Mouse (Mus musculus) CH12.LX (cell line): ENCODE data around the gene 1700088E04Rik. TPM values are rescaled to one million over a fixed set of nuclear protein-coding genes. Genes with fewer than 3 reads are reported as not detected.

Experiments
- DNase-seq: peaks from one replicate; pipeline ENCODE4 v3.0.0-alpha.2; 2013; ENCODE audit errors: extremely low read depth
- H3K27ac ChIP-seq: 2 replicates; pipeline ENCODE4 v1.5.1; 2012; ENCODE audit warnings: low read depth, mild to moderate bottlenecking, control low read depth, moderate library complexity; ENCODE audit not compliant: insufficient read depth
- H3K27me3 ChIP-seq: replicated peaks from 2 replicates; pipeline ENCODE3; 2012; ENCODE audit warnings: inconsistent platforms
- H3K36me3 ChIP-seq, 2 experiments: replicated peaks in 1 of 2; 2 replicates each; pipeline versions ENCODE3 to v1.6.1; 2012; ENCODE audit warnings: inconsistent platforms in 1 of 2, low read length in 1 of 2, mild to moderate bottlenecking in 1 of 2, mixed read lengths in 1 of 2, moderate library complexity in 1 of 2; ENCODE audit not compliant: control insufficient read depth in 1 of 2, insufficient read depth in 1 of 2
- H3K4me1 ChIP-seq, 2 experiments: 2 replicates each; pipeline ENCODE4 v1.6.1; 2012; ENCODE audit warnings: inconsistent platforms in 1 of 2, moderate library complexity in 1 of 2; ENCODE audit not compliant: insufficient read depth in 2 of 2, control insufficient read depth in 1 of 2
- H3K4me2 ChIP-seq: 2 replicates; pipeline ENCODE4 v1.6.1; 2012; ENCODE audit warnings: low read depth, mild to moderate bottlenecking, control low read depth; ENCODE audit not compliant: poor library complexity, insufficient read depth, severe bottlenecking
- H3K4me3 ChIP-seq, 3 experiments: fragments of 150-350 bp in 1 of 3; sonication (generic) in 1 of 3; replicated peaks in 1 of 3; 2 replicates each; pipeline versions ENCODE3 to v1.5.1; 2011 to 2012; ENCODE audit warnings: low read depth in 2 of 3, low read length in 2 of 3, mild to moderate bottlenecking in 2 of 3, moderate library complexity in 2 of 3, control low read depth in 1 of 3, improper control_type of control experiment in 1 of 3, inconsistent platforms in 1 of 3, mixed read lengths in 1 of 3; ENCODE audit not compliant: poor library complexity in 1 of 3
- H3K79me2 ChIP-seq: replicated peaks from 2 replicates; pipeline ENCODE4 v1.6.1; 2012; ENCODE audit warnings: mild to moderate bottlenecking, moderate library complexity; ENCODE audit not compliant: control insufficient read depth, poor library complexity, insufficient read depth, severe bottlenecking; ENCODE audit errors: extremely low read depth
- H3K9ac ChIP-seq: 2 replicates; pipeline ENCODE4 v1.6.1; 2012; ENCODE audit warnings: low read depth, mild to moderate bottlenecking, control low read depth, moderate library complexity; ENCODE audit not compliant: insufficient read depth
- H3K9me3 ChIP-seq: replicated peaks from 2 replicates; pipeline ENCODE3; 2012; ENCODE audit warnings: low read length, inconsistent platforms, mixed read lengths
- CHD2 ChIP-seq: IDR thresholded peaks from 2 replicates; pipeline ENCODE4 v1.6.1; 2011; ENCODE audit warnings: low read length, improper control_type of control experiment
- CTCF ChIP-seq, 2 experiments: IDR thresholded peaks in 1 of 2; conservative IDR thresholded peaks in 1 of 2; 2 replicates each; pipeline ENCODE4 v1.5.1; 2011 to 2012; ENCODE audit warnings: low read depth in 2 of 2, low read length in 2 of 2, improper control_type of control experiment in 1 of 2, inconsistent platforms in 1 of 2, mild to moderate bottlenecking in 1 of 2, moderate library complexity in 1 of 2
- ELF1 ChIP-seq: IDR thresholded peaks from 2 replicates; pipeline ENCODE4 v1.6.1; 2014; ENCODE audit warnings: low read depth, mild to moderate bottlenecking, inconsistent platforms, low read length, improper control_type of control experiment
- ETS1 ChIP-seq: conservative IDR thresholded peaks from 2 replicates; pipeline ENCODE4 v1.6.1; 2012; ENCODE audit warnings: low read depth, mild to moderate bottlenecking, inconsistent platforms, low read length, improper control_type of control experiment, moderate library complexity
- HCFC1 ChIP-seq: IDR thresholded peaks from 2 replicates; pipeline ENCODE4 v1.6.1; 2012; ENCODE audit warnings: low read depth, mild to moderate bottlenecking, inconsistent platforms, low read length, improper control_type of control experiment
- JUND ChIP-seq: conservative IDR thresholded peaks from 2 replicates; pipeline ENCODE4 v1.6.1; 2011; ENCODE audit warnings: low read depth, low read length, improper control_type of control experiment
- MAX ChIP-seq: IDR thresholded peaks from 2 replicates; pipeline ENCODE4 v1.6.1; 2011; ENCODE audit warnings: low read length, improper control_type of control experiment
- MAZ ChIP-seq: IDR thresholded peaks from 2 replicates; pipeline ENCODE4 v1.6.1; 2012; ENCODE audit warnings: low read depth, mild to moderate bottlenecking, inconsistent platforms, low read length, improper control_type of control experiment, moderate library complexity
- MEF2A ChIP-seq: IDR thresholded peaks from 2 replicates; pipeline ENCODE4 v1.6.1; 2014; ENCODE audit warnings: low read depth, mild to moderate bottlenecking, inconsistent platforms, low read length, improper control_type of control experiment, borderline replicate concordance
- MXI1 ChIP-seq: IDR thresholded peaks from 2 replicates; pipeline ENCODE4 v1.6.1; 2011; ENCODE audit warnings: mild to moderate bottlenecking, low read depth, low read length, improper control_type of control experiment
- MYC ChIP-seq: IDR thresholded peaks from 2 replicates; pipeline ENCODE4 v1.6.1; 2011; ENCODE audit warnings: low read depth, mild to moderate bottlenecking, improper control_type of control experiment, low read length
- NRF1 ChIP-seq: IDR thresholded peaks from 2 replicates; pipeline ENCODE4 v1.6.1; 2014; ENCODE audit warnings: low read depth, mild to moderate bottlenecking, inconsistent platforms, low read length, improper control_type of control experiment, moderate library complexity
- PAX5 ChIP-seq: IDR thresholded peaks from 2 replicates; pipeline ENCODE4 v1.6.1; 2012; ENCODE audit warnings: low read length, inconsistent platforms, mixed read lengths
- POLR2A ChIP-seq: IDR thresholded peaks from 2 replicates; pipeline ENCODE4 v1.6.1; 2011; ENCODE audit warnings: low read depth, mild to moderate bottlenecking, improper control_type of control experiment, low read length
- POLR2AphosphoS2 ChIP-seq: IDR thresholded peaks from 2 replicates; pipeline ENCODE4 v1.6.1; 2011; ENCODE audit warnings: low read depth, low read length, improper control_type of control experiment
- RAD21 ChIP-seq: IDR thresholded peaks from 2 replicates; pipeline ENCODE4 v1.6.1; 2011; ENCODE audit warnings: low read depth, mild to moderate bottlenecking, low read length, improper control_type of control experiment, moderate library complexity
- RCOR1 ChIP-seq: conservative IDR thresholded peaks from 2 replicates; pipeline ENCODE4 v1.6.1; 2012; ENCODE audit warnings: low read depth, mild to moderate bottlenecking, inconsistent platforms, low read length, improper control_type of control experiment
- SIN3A ChIP-seq: IDR thresholded peaks from 2 replicates; pipeline ENCODE4 v1.6.1; 2012; ENCODE audit warnings: low read length, improper control_type of control experiment, inconsistent platforms
- SMC3 ChIP-seq: IDR thresholded peaks from 2 replicates; pipeline ENCODE4 v1.6.1; 2011; ENCODE audit warnings: low read depth, low read length, improper control_type of control experiment
- UBTF ChIP-seq: IDR thresholded peaks from 2 replicates; pipeline ENCODE4 v1.6.1; 2012; ENCODE audit warnings: low read depth, mild to moderate bottlenecking, inconsistent platforms, low read length, improper control_type of control experiment, moderate library complexity
- USF1 ChIP-seq: IDR thresholded peaks from 2 replicates; pipeline ENCODE4 v1.6.1; 2014; ENCODE audit warnings: low read depth, mild to moderate bottlenecking, inconsistent platforms, low read length, improper control_type of control experiment
- ZKSCAN1 ChIP-seq: IDR thresholded peaks from 2 replicates; pipeline ENCODE4 v1.6.1; 2012; ENCODE audit warnings: low read depth, inconsistent platforms, low read length, improper control_type of control experiment, borderline replicate concordance
- ZMIZ1 ChIP-seq: IDR thresholded peaks from 2 replicates; pipeline ENCODE4 v1.6.1; 2012; ENCODE audit warnings: low read depth, mild to moderate bottlenecking, inconsistent platforms, low read length, improper control_type of control experiment
- ZNF384 ChIP-seq: IDR thresholded peaks from 2 replicates; pipeline ENCODE4 v1.6.1; 2012; ENCODE audit warnings: low read depth, low read length, improper control_type of control experiment, inconsistent platforms
- dilution Hi-C: fragments of 300-500 bp; cut with MboI; formaldehyde crosslinking; loops from 2 replicates; pipeline ENCODE4 v1.14.3; 2020; ENCODE audit warnings: low sequenced_read_pairs; ENCODE audit not compliant: extremely low pct_unique_long_range_greater_than_20kb, extremely low pct_ligation_motif_present
- in situ Hi-C: fragments of 300-500 bp; cut with MboI; formaldehyde crosslinking; loops from 3 replicates; pipeline ENCODE4 v1.14.3; 2019; ENCODE audit warnings: low sequenced_read_pairs, low pct_ligation_motif_present, low pct_unique_long_range_greater_than_20kb, mixed read lengths
- polyA plus RNA-seq: library from polyadenylated mRNA; unstranded; fragments of >175 nt; gene quantifications from 2 replicates; pipeline ENCODE4 v1.2.1, GENCODE M21; 2012; ENCODE audit warnings: low read depth; ENCODE audit not compliant: insufficient read length
- total RNA-seq, 2 experiments: library from RNA; depleted of rRNA; stranded (reverse); fragments of 300-350 nt in 1 of 2; fragments of >200 nt in 1 of 2; gene quantifications; 2 replicates each; pipeline ENCODE4 v1.2.3; 2012 to 2014

1700088E04Rik gene
- total and polyA plus RNA-seq, 3 experiments = 1.0 to 4.2 (median 2.1) TPM

DNA sequence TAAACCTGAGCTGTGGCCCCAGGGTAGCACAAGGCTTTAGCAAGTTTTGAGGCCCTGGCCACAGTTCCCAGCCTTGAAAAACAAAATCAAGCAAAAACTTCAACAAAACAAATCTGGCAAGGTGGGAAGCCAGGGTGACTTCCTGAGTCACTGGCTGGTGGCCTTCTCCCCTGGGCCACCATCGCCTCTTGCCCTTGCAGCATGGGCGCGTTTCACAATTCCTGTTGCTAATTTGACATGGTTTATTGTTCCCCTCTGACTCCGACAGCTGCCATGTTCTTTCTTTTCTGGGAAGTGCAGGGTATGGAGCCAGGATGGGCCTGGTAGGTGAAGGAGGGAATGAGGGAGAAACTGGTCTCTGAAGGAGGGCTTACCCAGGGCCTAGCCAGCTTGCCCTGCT, 18.9 kb downstream of the 1700088E04Rik start:
- H3K79me2 ChIP-seq = no peaks in the 10 kb centered on the region
- TF ChIP-seq SMC3 = no peak
- TF ChIP-seq RCOR1 = no peak
- no peak for TF ChIP-seq PAX5
- no peak for TF ChIP-seq CTCF (conservative IDR thresholded peaks at IDR 0.05 in 1 of 2, IDR thresholded peaks at IDR 0.05 in 1 of 2; ENCODE audit: low read depth in 2 of 2, low read length in 2 of 2)
- TF ChIP-seq MAZ = no peak
- TF ChIP-seq NRF1 = no peak
- TF ChIP-seq MXI1 = no peak
- no peak for TF ChIP-seq ZKSCAN1
- TF ChIP-seq UBTF = no peak
- TF ChIP-seq MAX = no peak
- TF ChIP-seq USF1 = no peak
- H3K9ac ChIP-seq = no peak overlapping the region
- no peaks in the 10 kb centered on the region for H3K9me3 ChIP-seq
- H3K4me1 ChIP-seq = no peaks in the 10 kb centered on the region
- H3K36me3 ChIP-seq = peaks cover 80 to 99% of the 10 kb centered on the region in 2 experiments
- H3K27ac ChIP-seq = no peak overlapping the region
- in situ Hi-C loops = no loop called here
- H3K27me3 ChIP-seq = no peaks in the 10 kb centered on the region
- dilution Hi-C loops = no loop called here
- H3K4me2 ChIP-seq = no peak overlapping the region
- no peak overlapping the region for H3K4me3 ChIP-seq
- no peak for DNase-seq

DNA sequence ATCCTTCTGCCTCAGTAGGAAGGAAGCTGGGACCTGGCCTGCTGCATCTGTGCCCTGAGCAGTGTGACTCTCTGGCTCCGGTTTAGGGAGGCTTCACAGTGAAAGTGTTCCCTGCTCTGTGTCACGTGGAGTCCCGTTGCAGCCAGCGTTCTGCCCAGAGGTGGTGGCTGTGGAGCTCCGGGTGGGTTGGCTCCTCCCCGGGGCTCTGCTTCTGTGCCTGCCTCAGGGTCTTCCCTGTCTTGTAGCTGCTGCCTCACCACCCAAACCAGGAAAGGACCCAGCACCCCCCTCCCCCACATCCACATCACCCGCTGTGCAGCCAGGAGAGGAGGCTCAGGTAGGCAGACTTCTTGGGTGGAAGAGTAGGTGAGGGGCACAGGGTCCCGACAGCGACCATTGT, 21.6 kb downstream of the 1700088E04Rik start:
- no peaks in the 10 kb centered on the region for H3K9me3 ChIP-seq
- H3K36me3 ChIP-seq = peaks cover 73 to 99% of the 10 kb centered on the region in 2 experiments
- H3K9ac ChIP-seq = no peak overlapping the region
- in situ Hi-C loops (no loop called here), dilution Hi-C loops (no loop called here)
- H3K27me3 ChIP-seq = no peaks in the 10 kb centered on the region
- TF ChIP-seq MYC (no peak), ELF1 (no peak), JUND (no peak), HCFC1 (no peak), ZMIZ1 (no peak), PAX5 (no peak), POLR2A (no peak), MEF2A (no peak), SIN3A (no peak), ETS1 (no peak), USF1 (no peak), SMC3 (no peak), ZNF384 (no peak), RAD21 (no peak), CHD2 (no peak), POLR2AphosphoS2 (no peak), MAX (no peak), NRF1 (no peak)
- H3K79me2 ChIP-seq = no peaks in the 10 kb centered on the region
- H3K4me2 ChIP-seq = no peak overlapping the region
- no peak overlapping the region for H3K4me3 ChIP-seq
- 0 out of 4 replicates have a peak, but pooled peaks cover 0 to 2% of the 10 kb centered on the region in 2 experiments for H3K4me1 ChIP-seq
- H3K27ac ChIP-seq = no peak overlapping the region
- no peak for DNase-seq
